Mouse (Mus musculus): ENCODE results near the gene Nek7.

DNA sequence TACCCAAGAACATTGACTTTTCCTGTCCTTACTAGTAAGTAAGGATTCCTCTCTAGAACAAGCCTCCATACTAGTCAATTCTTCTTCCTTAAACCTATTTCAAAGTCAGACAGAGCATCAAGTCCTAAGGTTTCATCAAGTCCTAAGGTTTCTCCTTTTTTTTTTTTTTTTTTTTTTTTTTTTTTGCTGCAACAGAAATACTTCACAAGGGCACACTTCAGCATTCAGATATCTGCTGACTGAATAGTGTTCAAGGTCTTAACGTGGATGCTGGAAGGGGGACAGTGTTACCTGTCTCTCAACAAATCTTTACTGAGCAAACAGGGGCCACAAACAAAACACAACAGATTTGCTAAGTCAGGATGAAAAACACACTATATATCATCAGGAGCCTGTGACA lies 7.8 kb downstream of the Nek7 start:
- no peak for TF ChIP-seq POLR2A (IDR thresholded peaks at IDR 0.05; ENCODE audit: insufficient read depth, low read length)
- TF ChIP-seq CTCF (IDR thresholded peaks at IDR 0.05; ENCODE audit: low read depth, low read length): no peak
